Mouse (Mus musculus): ENCODE measurements around the gene 2010111I01Rik.
A peak's percentile ranks its signal among the peaks of the same experiment; 100 is the strongest.
"Not testable (repeated sequence)": the region's sequence is repeated elsewhere in the genome, so short reads cannot be mapped to it uniquely, and the experiment has no call there.

Gene 2010111I01Rik

DNA sequence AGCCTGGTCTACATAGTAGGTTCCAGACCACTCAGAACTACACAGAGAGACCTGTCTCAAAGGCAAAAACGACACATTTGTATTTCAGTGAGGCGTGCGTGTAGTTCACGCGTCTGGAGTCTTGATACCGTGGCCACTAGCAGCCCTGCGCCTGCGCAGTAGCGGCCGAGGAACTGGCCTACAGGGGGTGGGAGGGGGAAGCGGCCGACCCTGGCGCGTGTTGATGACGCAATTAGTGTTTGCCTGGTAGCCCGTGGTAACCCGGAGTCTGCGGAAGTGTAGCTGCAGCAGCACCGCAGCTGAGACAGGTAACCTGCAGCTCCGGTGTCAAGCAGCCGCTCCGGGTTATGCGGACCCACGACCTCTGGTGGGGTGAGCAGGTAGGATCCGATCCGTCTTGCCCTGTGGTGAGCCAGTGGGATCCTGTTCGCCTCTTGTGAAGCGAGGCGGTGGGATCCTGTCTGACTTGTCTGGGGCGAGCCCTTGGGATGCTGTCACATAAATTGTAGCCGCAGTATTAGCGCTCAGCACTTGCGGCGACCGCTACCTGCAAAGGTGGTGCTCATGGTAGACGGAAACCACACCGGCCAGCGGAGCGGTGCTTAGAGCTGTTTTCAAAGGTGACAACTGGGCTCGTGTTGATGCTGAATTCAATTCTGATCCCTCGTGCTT is at the start of gene 2010111I01Rik:
2010111I01Rik (plus strand) TSS at position 254 of the 672 bp plus-strand sequence.
- peak; percentile 91 for DNase-seq (ENCODE audit: low spot score)

GRCm38 (mm10) chr13:62916675-62917074 is 48.0 kb upstream of the 2010111I01Rik start:
- DNase-seq (ENCODE audit: low spot score): no peak

DNA sequence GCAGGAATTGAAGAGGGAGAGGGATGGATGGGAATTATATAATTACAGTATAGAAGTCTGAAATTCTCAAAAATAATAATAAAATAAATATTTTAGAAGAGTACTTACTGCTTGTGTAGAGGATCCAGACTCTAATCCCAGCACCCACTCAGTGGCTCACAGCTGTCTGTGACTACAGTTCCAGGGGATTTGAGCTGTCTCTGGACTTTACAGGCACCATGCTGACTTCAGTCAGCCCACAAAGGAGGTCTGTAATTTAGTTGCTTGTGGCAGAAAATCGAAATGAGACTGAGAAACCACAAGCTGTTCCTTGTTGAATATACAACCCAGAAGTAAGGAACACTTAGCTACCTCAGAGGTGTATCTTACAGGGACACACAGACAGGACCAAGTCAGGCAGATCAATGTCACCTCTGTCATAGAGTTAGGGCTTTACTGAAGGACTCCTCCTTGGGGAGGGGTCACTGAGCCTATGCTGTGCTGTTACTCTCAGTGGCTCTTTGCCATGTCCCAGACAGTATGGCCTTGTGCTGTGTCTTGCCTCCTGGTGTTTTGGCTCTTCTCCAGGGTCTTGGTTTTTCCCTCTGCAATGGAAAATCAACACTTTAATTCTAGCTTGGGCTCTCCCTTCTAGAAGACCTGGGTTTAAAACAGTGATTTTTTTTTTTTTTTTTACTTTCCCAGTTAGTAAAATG is 47.1 kb upstream of the 2010111I01Rik start:
- peak; percentile 58 for DNase-seq (ENCODE audit: low spot score)

DNA sequence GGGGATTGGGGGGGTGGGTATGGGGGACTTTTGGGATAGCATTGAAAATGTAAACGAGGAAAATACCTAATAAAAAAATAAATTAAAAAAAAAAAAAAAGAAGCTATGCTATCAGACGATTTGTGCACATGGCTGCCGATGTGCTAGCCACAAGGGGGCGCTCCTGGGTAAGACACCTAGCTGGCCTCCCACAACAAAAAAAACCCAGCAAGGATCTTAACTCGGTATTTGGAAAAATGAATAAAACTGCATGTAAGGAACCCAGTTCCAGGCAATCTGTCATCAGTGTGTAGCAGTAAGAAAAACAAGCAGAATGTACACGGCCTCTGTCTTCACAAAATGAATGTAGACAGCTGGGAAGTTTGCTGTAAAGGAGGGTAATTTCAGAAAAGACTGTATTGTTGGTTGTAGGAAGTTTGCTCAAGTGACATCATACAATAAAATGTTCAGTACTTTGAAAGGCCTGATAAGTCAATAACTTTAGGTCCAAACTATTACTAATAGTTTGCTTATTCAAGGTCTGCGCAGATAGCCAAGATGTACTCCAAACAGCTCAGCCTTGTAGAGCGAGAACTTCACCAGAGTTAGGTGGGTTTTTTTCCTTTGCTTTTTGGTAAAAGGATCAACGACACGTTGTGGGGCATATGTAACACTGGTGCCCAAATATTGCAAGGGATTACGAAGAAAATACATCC is 44.9 kb upstream of the 2010111I01Rik start:
- peak; percentile 22 for DNase-seq (ENCODE audit: low spot score)

DNA sequence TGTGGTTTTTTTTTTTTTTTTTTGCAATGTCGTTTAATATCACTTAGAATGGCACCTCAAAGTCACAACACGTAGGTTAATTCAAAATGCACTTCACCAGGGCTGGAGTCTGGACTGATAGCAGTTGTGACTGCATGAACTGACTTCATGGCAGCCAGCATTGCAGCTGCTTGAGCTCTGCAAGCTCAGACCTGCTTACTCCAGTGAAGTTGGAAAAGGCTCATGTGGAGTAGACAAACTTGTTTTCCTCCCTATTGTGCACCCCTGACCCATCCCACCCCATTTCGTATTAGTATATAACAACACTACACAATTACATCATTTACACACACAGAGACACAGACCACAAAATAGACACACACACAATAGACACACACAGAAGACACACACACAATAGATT is 42.0 kb upstream of the 2010111I01Rik start:
- no peak for DNase-seq (ENCODE audit: low spot score)

DNA sequence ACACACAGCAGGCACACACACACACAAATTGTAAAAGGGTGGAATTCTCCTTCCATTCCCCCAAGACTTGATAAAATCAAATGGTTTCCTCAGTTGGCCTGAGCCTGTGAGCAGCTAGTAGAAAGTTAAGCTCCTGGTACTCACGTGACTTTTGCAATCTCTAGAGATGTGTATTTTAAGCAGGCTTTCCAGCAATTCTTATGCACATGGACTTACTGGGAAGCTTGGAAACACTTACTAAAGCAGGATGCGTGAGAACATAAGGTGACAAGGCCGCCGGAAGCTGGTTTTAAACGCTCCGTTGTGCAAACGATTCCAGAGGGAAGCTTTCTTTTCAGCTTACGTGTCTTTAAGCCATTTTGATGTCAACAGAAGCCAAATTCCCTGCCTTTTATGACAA is 41.5 kb upstream of the 2010111I01Rik start:
- DNase-seq (ENCODE audit: low spot score): no peak

GRCm38 (mm10) chr13:62926479-62926878 is 38.2 kb upstream of the 2010111I01Rik start:
- peak; percentile 12 for DNase-seq (ENCODE audit: low spot score)

- no peak for DNase-seq (ENCODE audit: low spot score)
These were observed 37.2 kb upstream of the 2010111I01Rik start for GRCm38 (mm10) chr13:62927470-62927869.

DNA sequence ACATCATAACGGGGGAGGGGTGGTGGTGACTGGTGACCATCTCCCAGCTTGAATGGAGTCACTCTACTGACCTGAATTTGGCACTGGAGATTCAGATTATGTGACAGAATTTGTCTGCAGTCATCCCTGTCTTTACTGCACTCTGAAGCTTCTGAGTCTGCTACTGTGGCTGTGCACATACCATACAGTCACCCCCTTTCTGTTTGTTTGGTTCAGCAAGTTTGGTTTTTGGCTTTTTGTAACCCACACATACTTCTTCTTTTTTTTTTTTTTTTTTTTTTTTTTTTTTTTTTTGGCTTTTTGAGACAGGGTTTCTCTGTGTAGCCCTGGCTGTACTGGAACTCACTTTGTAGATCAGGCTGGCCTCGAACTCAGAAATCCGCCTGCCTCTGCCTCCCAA is 35.5 kb upstream of the 2010111I01Rik start:
- DNase-seq (ENCODE audit: low spot score): not testable (repeated sequence)

DNA sequence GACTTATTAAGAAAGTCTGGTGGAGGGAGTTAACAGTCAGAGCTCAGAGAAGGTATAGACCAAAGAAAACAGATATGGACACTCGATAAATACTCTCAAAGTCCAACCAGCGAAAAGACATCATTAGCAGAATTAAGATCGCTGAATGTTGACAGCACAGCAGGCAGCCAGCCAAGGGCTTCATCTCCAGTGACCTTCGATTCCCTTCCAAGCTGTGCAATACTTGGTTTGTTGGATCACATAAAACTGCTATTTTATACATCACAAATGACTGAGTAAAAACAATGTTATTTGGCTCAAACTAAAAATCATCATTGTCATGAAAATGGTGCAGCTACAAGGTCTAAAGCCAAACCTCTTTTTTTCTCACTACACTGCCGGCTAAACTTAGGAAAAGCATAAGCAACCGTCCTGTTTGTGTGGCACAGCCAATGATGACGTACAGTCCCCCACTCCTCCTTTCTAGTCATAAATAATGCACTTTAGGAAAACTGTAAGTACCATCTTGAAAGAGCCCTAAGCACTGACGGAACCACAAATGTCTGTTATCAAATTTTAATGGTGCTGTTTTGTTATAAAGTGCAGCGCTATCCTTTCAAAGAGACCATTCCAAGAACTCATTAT is 34.8 kb upstream of the 2010111I01Rik start:
- DNase-seq (ENCODE audit: low spot score): peak; percentile 37

DNA sequence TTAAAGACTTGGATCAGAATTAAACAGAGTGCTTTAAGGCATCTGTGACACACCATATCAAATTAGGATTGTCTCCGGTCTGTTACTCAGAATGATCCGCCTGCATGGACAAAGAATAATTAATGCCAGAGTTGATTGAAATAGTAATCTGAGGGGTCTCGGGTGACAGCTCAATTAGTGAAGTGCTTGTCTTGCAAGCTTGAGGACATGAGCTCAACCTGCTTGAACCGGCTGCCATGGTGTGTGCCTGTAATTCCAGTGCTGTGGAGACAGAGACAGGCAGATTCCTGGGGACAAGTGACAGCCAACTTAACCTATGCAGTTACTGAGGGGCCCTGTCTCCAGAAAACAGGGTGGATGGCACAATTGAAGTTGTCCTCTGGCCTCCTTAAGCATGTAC is 32.2 kb upstream of the 2010111I01Rik start:
- DNase-seq (ENCODE audit: low spot score): no peak

GRCm38 (mm10) chr13:62939371-62939770 is 25.3 kb upstream of the 2010111I01Rik start:
- DNase-seq (ENCODE audit: low spot score): no peak

GRCm38 (mm10) chr13:62939797-62940196 is 24.9 kb upstream of the 2010111I01Rik start:
- DNase-seq (ENCODE audit: low spot score): no peak

- DNase-seq (ENCODE audit: low spot score): no peak
These were observed 24.0 kb upstream of the 2010111I01Rik start for GRCm38 (mm10) chr13:62940721-62941120.

GRCm38 (mm10) chr13:62941341-62942005 is 23.2 kb upstream of the 2010111I01Rik start:
- no peak for DNase-seq (ENCODE audit: low spot score)

DNA sequence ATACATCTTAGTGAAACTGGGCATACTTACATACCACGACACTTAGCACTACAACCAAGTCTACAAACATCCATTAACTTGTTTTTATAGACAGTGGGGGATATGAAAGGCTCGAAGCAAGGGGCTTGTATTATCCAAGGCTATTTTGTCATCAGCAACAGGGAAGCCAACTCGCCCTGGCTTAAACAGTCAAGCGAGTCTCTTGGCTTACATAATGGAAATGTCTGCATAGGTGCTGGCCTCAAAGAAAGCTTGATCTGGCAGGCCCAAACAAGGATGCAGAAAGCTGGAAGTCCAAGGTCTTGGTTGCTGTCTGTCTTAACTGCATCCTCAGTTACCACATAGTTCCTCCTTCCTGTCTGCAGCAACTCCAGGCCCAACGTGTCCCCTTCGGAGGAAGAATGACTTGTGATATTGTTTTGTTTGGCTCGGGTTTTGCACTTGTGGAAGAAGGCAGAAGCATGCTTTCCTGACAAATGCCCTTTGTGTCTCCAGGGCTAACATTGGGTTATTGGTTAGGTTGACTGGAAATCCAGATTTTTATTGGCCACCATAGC is 21.3 kb upstream of the 2010111I01Rik start:
- no peak for DNase-seq (ENCODE audit: low spot score)

DNA sequence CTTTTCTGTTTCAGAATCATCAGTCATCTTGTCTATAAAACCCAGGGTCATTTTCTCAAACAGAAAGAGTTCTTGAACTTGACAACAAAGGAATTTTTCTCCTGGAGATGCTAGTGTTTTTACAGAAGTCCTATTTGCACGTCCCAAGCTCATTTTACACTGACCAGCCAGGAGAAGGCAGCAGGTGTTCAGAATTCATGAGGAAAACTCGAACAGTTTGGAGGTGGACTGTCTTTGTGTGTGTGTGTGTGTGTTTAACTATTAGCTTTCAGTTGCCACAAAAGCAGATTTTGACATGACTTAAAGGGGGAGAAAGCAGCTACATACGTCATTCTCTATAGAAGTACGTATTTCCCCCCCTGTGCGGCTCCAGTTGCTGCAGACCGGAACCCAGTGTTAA is 20.6 kb upstream of the 2010111I01Rik start:
- no peak for DNase-seq (ENCODE audit: low spot score)

DNA sequence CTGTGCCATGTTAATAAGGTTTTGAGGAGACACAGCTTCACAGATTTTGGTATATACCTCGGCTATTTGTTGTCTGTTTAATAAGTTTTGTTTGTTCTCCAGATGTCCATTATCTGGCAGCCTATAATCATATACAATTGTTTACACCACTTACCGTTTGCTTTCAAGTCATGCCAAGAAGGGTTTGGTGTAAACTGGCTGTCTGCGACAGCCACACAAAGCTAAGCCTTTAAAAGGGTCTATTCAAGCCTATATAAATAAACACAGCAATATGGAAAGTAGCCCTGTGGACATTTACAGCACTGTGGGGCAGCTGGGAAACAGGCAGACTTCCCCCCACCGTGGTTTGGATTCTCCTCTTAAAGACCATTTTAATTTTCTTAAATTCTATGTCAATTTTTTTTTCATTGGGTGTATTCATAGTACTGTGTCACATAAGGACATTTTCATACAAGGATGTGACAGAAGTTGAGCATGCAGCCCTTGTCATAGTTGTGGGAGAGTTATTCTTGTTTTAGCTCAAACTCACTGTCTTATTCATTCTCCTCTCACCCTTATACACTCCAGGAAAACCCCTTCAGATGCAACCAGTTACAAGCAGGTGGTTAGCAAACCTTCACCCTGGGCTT is 15.0 kb upstream of the 2010111I01Rik start:
- no peak for DNase-seq (ENCODE audit: low spot score)

DNA sequence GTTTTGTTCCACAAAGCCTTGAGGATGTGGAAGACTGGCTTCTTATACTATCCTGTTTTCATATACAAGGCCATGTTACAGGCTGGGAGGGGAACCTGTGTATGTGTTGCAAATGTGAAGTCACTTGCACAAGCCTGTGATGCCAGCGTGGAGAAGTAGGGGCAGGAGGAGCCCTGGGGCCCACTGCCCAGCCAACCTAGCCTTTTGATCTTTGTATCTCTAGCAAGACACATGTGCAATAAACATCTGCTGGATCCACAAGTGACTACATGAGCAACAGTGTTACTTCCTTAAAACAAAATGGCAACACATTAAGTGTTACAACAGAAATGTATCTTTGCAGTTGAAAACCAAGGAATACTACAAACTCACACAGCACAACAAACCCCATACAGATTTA is 13.1 kb upstream of the 2010111I01Rik start:
- DNase-seq (ENCODE audit: low spot score): no peak

DNA sequence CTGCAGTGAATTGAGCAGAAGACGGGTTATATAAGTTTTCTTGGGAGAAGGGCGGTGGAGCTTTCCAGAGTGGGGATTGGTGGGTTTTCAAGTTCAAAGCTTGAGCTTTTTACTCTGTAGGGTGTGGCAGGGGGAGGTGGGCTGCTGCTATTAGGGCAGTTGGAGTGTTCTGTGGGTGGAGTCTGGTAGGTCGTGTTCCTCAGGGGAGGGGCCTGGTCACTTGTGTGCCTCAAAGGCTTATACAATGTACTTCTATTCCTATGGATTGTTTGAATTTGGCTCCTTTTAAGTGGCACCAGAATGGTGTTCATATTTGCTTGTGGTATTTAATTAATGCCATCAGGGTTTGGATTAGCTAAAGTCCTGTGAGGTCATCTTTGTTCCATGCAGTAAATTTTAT is 12.6 kb upstream of the 2010111I01Rik start:
- no peak for DNase-seq (ENCODE audit: low spot score)

- DNase-seq (ENCODE audit: low spot score): no peak
These were observed 12.1 kb upstream of the 2010111I01Rik start for GRCm38 (mm10) chr13:62952624-62953023.
